Mouse (Mus musculus) forebrain, embryonic 14.5 days (tissue): ENCODE measurements at regions not wholly inside any gene's neighbourhood (a gene's known extent, or its start where the extent isn't known, plus 50 kb on each side); places are given as distances from the start of the nearest gene placed in this dataset.

ENCODE experiments used
- ATAC-seq: fragments of 200-750 bp; cut with Nextera tagmentation; 2 replicates; pipeline ENCODE4 v1.8.0; 2017; ENCODE audit warnings: mild to moderate bottlenecking, moderate library complexity
- DNase-seq: peaks from one replicate; pipeline ENCODE4 v3.0.0-alpha.2; 2015; ENCODE audit warnings: low spot score
- H3K27ac ChIP-seq: fragments of 300-500 bp; sonication (generic); 2 replicates; pipeline ENCODE4 v1.5.1; 2014; ENCODE audit warnings: low read depth, mild to moderate bottlenecking, control low read depth, low read length, moderate library complexity
- H3K27me3 ChIP-seq: fragments of 300-500 bp; sonication (generic); replicated peaks from 2 replicates; pipeline ENCODE4 v1.6.1; 2014; ENCODE audit warnings: low read length, control low read depth, mixed read lengths; ENCODE audit not compliant: control insufficient read depth, insufficient read depth
- H3K36me3 ChIP-seq: fragments of 300-500 bp; sonication (generic); 2 replicates; pipeline ENCODE4 v1.6.1; 2014; ENCODE audit warnings: low read length, control low read depth; ENCODE audit not compliant: control insufficient read depth, insufficient read depth
- H3K4me1 ChIP-seq: fragments of 300-500 bp; sonication (generic); 2 replicates; pipeline ENCODE4 v1.6.1; 2014; ENCODE audit warnings: antibody characterized with exemption, low read length, control low read depth; ENCODE audit not compliant: control insufficient read depth, insufficient read depth
- H3K4me2 ChIP-seq: fragments of 300-500 bp; sonication (generic); 2 replicates; pipeline ENCODE4 v1.6.1; 2014; ENCODE audit warnings: mild to moderate bottlenecking, control low read depth, low read length
- H3K4me3 ChIP-seq: fragments of 300-500 bp; sonication (generic); 2 replicates; pipeline ENCODE4 v1.5.1; 2014; ENCODE audit warnings: low read depth, low read length, control low read depth
- H3K9ac ChIP-seq: fragments of 300-500 bp; sonication (generic); 2 replicates; pipeline ENCODE4 v1.6.1; 2014; ENCODE audit warnings: mild to moderate bottlenecking, low read length, control low read depth, moderate library complexity
- H3K9me3 ChIP-seq: fragments of 300-500 bp; sonication (generic); replicated peaks from 2 replicates; pipeline ENCODE4 v1.6.1; 2016; ENCODE audit warnings: low read length, control low read depth, mixed read lengths; ENCODE audit not compliant: control insufficient read depth
- WGBS: fragments of 180-500 bp; shearing (Covaris S2); extraction: QIAGEN DNeasy Blood & Tissue Kit; methylation state at CpG from one replicate; pipeline ENCODE4 v1.1.7; 2014; 5-methylcytosine and 5-hydroxymethylcytosine counted together

- WGBS: 90% methylated on average over 3 of the region's 3 CpGs
These were observed 1151.4 kb downstream of the Tecrl start for GRCm38 (mm10) chr5:82203606-82204005.

More at GRCm38 (mm10) chr5:82203606-82204005, 1151.4 kb downstream of the Tecrl start:
- H3K9me3 ChIP-seq: no peaks in the 10 kb centered on the region
- no peak for DNase-seq
- no peak overlapping the region for H3K4me3 ChIP-seq
- no peak overlapping the region for H3K27ac ChIP-seq
- no peak overlapping the region for H3K4me2 ChIP-seq
- no peaks in the 10 kb centered on the region for H3K36me3 ChIP-seq
- H3K9ac ChIP-seq: no peak overlapping the region
- no peaks in the 10 kb centered on the region for H3K27me3 ChIP-seq
- no peak for ATAC-seq
- H3K4me1 ChIP-seq: no peaks in the 10 kb centered on the region
